Mouse (Mus musculus) midbrain, embryonic 13.5 days (tissue): Measurements from ENCODE around the gene Mfrp. TPM values are rescaled to one million over a fixed set of nuclear protein-coding genes. Genes with fewer than 3 reads are reported as not detected.
A peak's percentile ranks its signal among the peaks of the same experiment; 100 is the strongest.

Source experiments
- ATAC-seq: fragments of 200-750 bp; cut with Nextera tagmentation; 2 replicates; pipeline ENCODE4 v1.8.0; 2017; ENCODE audit warnings: mild to moderate bottlenecking, moderate TSS enrichment, moderate library complexity
- H3K27ac ChIP-seq: fragments of 300-500 bp; sonication (generic); 2 replicates; pipeline ENCODE4 v1.5.1; 2015; ENCODE audit warnings: inconsistent platforms, mild to moderate bottlenecking, moderate library complexity
- H3K27me3 ChIP-seq: fragments of 300-500 bp; sonication (generic); 2 replicates; pipeline ENCODE4 v1.6.1; 2015; ENCODE audit warnings: mild to moderate bottlenecking, inconsistent platforms
- H3K36me3 ChIP-seq: fragments of 300-500 bp; sonication (generic); 2 replicates; pipeline ENCODE4 v1.6.1; 2015; ENCODE audit warnings: mild to moderate bottlenecking, inconsistent platforms
- H3K4me1 ChIP-seq: fragments of 300-500 bp; sonication (generic); replicated peaks from 2 replicates; pipeline ENCODE4 v1.6.1; 2015; ENCODE audit warnings: inconsistent platforms
- H3K4me2 ChIP-seq: fragments of 300-500 bp; sonication (generic); replicated peaks from 2 replicates; pipeline ENCODE4 v1.6.1; 2015; ENCODE audit warnings: moderate library complexity, mild to moderate bottlenecking, inconsistent platforms
- H3K4me3 ChIP-seq: fragments of 300-500 bp; sonication (generic); replicated peaks from 2 replicates; pipeline ENCODE4 v1.5.1; 2015; ENCODE audit warnings: mild to moderate bottlenecking, inconsistent platforms
- H3K9ac ChIP-seq: fragments of 300-500 bp; sonication (generic); replicated peaks from 2 replicates; pipeline ENCODE4 v1.6.1; 2015; ENCODE audit warnings: mild to moderate bottlenecking, inconsistent platforms
- H3K9me3 ChIP-seq: fragments of 300-500 bp; sonication (generic); 2 replicates; pipeline ENCODE4 v1.6.1; 2016; ENCODE audit warnings: mild to moderate bottlenecking, inconsistent platforms
- whole genome bisulfite sequencing: fragments of 180-500 bp; shearing (Covaris S2); methylation state at CpG from one replicate; pipeline ENCODE4 v1.1.7; 2015; 5-methylcytosine and 5-hydroxymethylcytosine counted together
- polyA plus RNA-seq: library from polyadenylated mRNA; unstranded; fragments of >200 nt; fragmentation: Nextera tagmentation; extraction: Ambion mirVana; gene quantifications from 2 replicates; pipeline ENCODE4 v1.2.1, GENCODE M21; 2015

Gene Mfrp
- polyA plus RNA-seq, 1 experiment from 2014 or later = 0.16 TPM

GRCm38 (mm10) chr9:44093612-44094503 is 7.7 kb upstream of the Mfrp start:
- Histone ChIP-seq H3K9me3 (no peaks in the 10 kb centered on the region), H3K4me1 (peaks cover 18% of the 10 kb centered on the region), H3K4me2 (peak overlapping the region; percentile 48), H3K4me3 (0 out of 2 replicates have a peak overlapping the region, but pooled peaks have one; percentile 18), H3K36me3 (0 out of 2 replicates have a peak, but pooled peaks cover 4% of the 10 kb centered on the region), H3K27ac (no peak overlapping the region), H3K9ac (0 out of 2 replicates have a peak overlapping the region, but pooled peaks have one; percentile 23), H3K27me3 (peaks cover 7% of the 10 kb centered on the region)
- WGBS = 29% methylated on average over 24 of the region's 24 CpGs
- ATAC-seq = peak; percentile 77

GRCm38 (mm10) chr9:44094737-44095136 is 6.8 kb upstream of the Mfrp start:
- no peaks in the 10 kb centered on the region for H3K27me3 ChIP-seq
- peaks cover 18% of the 10 kb centered on the region for H3K4me1 ChIP-seq
- no peak overlapping the region for H3K4me3 ChIP-seq
- no peak overlapping the region for H3K4me2 ChIP-seq
- 0 out of 2 replicates have a peak, but pooled peaks cover 4% of the 10 kb centered on the region for H3K36me3 ChIP-seq
- H3K9me3 ChIP-seq = no peaks in the 10 kb centered on the region
- ATAC-seq = no peak
- H3K9ac ChIP-seq = no peak overlapping the region
- H3K27ac ChIP-seq = no peak overlapping the region
- 86% methylated on average over 3 of the region's 3 CpGs for WGBS

- H3K36me3 ChIP-seq = 0 out of 2 replicates have a peak, but pooled peaks cover 4% of the 10 kb centered on the region
- H3K9me3 ChIP-seq = no peaks in the 10 kb centered on the region
- no peaks in the 10 kb centered on the region for H3K27me3 ChIP-seq
- no peak overlapping the region for H3K9ac ChIP-seq
- H3K4me3 ChIP-seq = no peak overlapping the region
- 91% methylated on average over 9 of the region's 9 CpGs for WGBS
- no peak for ATAC-seq
- no peak overlapping the region for H3K27ac ChIP-seq
- no peak overlapping the region for H3K4me2 ChIP-seq
- peaks cover 18% of the 10 kb centered on the region for H3K4me1 ChIP-seq
These were observed 5.7 kb upstream of the Mfrp start for GRCm38 (mm10) chr9:44095781-44096180.

- WGBS = 13% methylated on average over 9 of the region's 9 CpGs
- Histone ChIP-seq H3K9ac (no peak overlapping the region), H3K36me3 (0 out of 2 replicates have a peak, but pooled peaks cover 4% of the 10 kb centered on the region), H3K4me2 (no peak overlapping the region), H3K4me1 (peaks cover 20% of the 10 kb centered on the region), H3K9me3 (no peaks in the 10 kb centered on the region), H3K4me3 (no peak overlapping the region), H3K27ac (peak overlapping the region; percentile 66), H3K27me3 (no peaks in the 10 kb centered on the region)
- ATAC-seq = peak; percentile 67; the same call in 1 of the 2 replicates
These were observed 5.0 kb upstream of the Mfrp start for GRCm38 (mm10) chr9:44096536-44096935.

- H3K27ac ChIP-seq = no peak overlapping the region
- no peaks in the 10 kb centered on the region for H3K9me3 ChIP-seq
- no peak overlapping the region for H3K9ac ChIP-seq
- no peak overlapping the region for H3K4me2 ChIP-seq
- H3K4me3 ChIP-seq = no peak overlapping the region
- peaks cover 42% of the 10 kb centered on the region for H3K4me1 ChIP-seq
- WGBS = 94% methylated on average over 7 of the region's 7 CpGs
- ATAC-seq = no peak
- no peaks in the 10 kb centered on the region for H3K27me3 ChIP-seq
- H3K36me3 ChIP-seq = peaks cover 5% of the 10 kb centered on the region; the same call in 1 of the 2 replicates
These were observed 3.4 kb downstream of the Mfrp start for GRCm38 (mm10) chr9:44104881-44105280.

- peaks cover 51% of the 10 kb centered on the region for H3K4me1 ChIP-seq
- H3K27ac ChIP-seq = no peak overlapping the region
- H3K9me3 ChIP-seq = no peaks in the 10 kb centered on the region
- no peaks in the 10 kb centered on the region for H3K27me3 ChIP-seq
- no peak overlapping the region for H3K4me2 ChIP-seq
- 90% methylated on average over 10 of the region's 10 CpGs for WGBS
- no peak overlapping the region for H3K9ac ChIP-seq
- H3K36me3 ChIP-seq = peaks cover 5% of the 10 kb centered on the region; the same call in 1 of the 2 replicates
- ATAC-seq = no peak
- H3K4me3 ChIP-seq = no peak overlapping the region
These were observed 4.3 kb downstream of the Mfrp start for GRCm38 (mm10) chr9:44105781-44106180.

GRCm38 (mm10) chr9:44106182-44106581 is 4.7 kb downstream of the Mfrp start:
- no peak for ATAC-seq
- WGBS = 90% methylated on average over 6 of the region's 7 CpGs
- Histone ChIP-seq H3K4me2 (no peak overlapping the region), H3K36me3 (peaks cover 5% of the 10 kb centered on the region; the same call in 1 of the 2 replicates), H3K27ac (no peak overlapping the region), H3K4me1 (peaks cover 53% of the 10 kb centered on the region), H3K27me3 (no peaks in the 10 kb centered on the region), H3K4me3 (no peak overlapping the region), H3K9me3 (no peaks in the 10 kb centered on the region), H3K9ac (no peak overlapping the region)

GRCm38 (mm10) chr9:44106596-44106995 is 5.1 kb downstream of the Mfrp start:
- H3K27ac ChIP-seq = no peak overlapping the region
- no peak overlapping the region for H3K9ac ChIP-seq
- no peak overlapping the region for H3K4me3 ChIP-seq
- WGBS = 59% methylated on average over 4 of the region's 4 CpGs
- H3K36me3 ChIP-seq = peaks cover 5% of the 10 kb centered on the region; the same call in 1 of the 2 replicates
- peaks cover 51% of the 10 kb centered on the region for H3K4me1 ChIP-seq
- H3K9me3 ChIP-seq = no peaks in the 10 kb centered on the region
- H3K4me2 ChIP-seq = peak overlapping the region; percentile 44; the same call in 1 of the 2 replicates
- no peaks in the 10 kb centered on the region for H3K27me3 ChIP-seq
- no peak for ATAC-seq

- ATAC-seq = peak; percentile 60
- WGBS = 24% methylated on average over 8 of the region's 8 CpGs
- Histone ChIP-seq H3K27ac (peak within 1 kb of the TSS; percentile 51; the same call in 1 of the 2 replicates), H3K4me1 (peaks cover 55% of the 10 kb centered on the region), H3K27me3 (no peaks in the 10 kb centered on the region), H3K9me3 (no peaks in the 10 kb centered on the region), H3K36me3 (peaks cover 5% of the 10 kb centered on the region; the same call in 1 of the 2 replicates), H3K9ac (peak within 1 kb of the TSS; percentile 54), H3K4me3 (peak within 1 kb of the TSS; percentile 21), H3K4me2 (peak within 1 kb of the TSS; percentile 44)
These were observed 5.6 kb downstream of the Mfrp start, which contains the start of gene C1qtnf5 for GRCm38 (mm10) chr9:44107110-44107509. Gene C1qtnf5, plus strand, starts transcription at chr9:44107245.

GRCm38 (mm10) chr9:44107557-44108179 is 6.1 kb downstream of the Mfrp start:
- peaks cover 61% of the 10 kb centered on the region for H3K4me1 ChIP-seq
- H3K4me2 ChIP-seq = peak overlapping the region; percentile 44
- peaks cover 5% of the 10 kb centered on the region; the same call in 1 of the 2 replicates for H3K36me3 ChIP-seq
- peak overlapping the region; percentile 54 for H3K9ac ChIP-seq
- H3K9me3 ChIP-seq = no peaks in the 10 kb centered on the region
- 26% methylated on average over 25 of the region's 25 CpGs for WGBS
- no peaks in the 10 kb centered on the region for H3K27me3 ChIP-seq
- H3K4me3 ChIP-seq = peak overlapping the region; percentile 21
- H3K27ac ChIP-seq = peak overlapping the region; percentile 51; the same call in 1 of the 2 replicates
- ATAC-seq = peak; percentile 34

- Histone ChIP-seq H3K9me3 (no peaks in the 10 kb centered on the region), H3K27ac (no peak overlapping the region), H3K4me3 (peak overlapping the region; percentile 21; the same call in 1 of the 2 replicates), H3K27me3 (no peaks in the 10 kb centered on the region), H3K36me3 (peaks cover 5% of the 10 kb centered on the region; the same call in 1 of the 2 replicates), H3K9ac (peak overlapping the region; percentile 54), H3K4me1 (peaks cover 62% of the 10 kb centered on the region), H3K4me2 (peak overlapping the region; percentile 44)
- WGBS = 83% methylated on average over 31 of the region's 31 CpGs
- ATAC-seq = no peak
These were observed 6.9 kb downstream of the Mfrp start for GRCm38 (mm10) chr9:44108269-44109055.
